ENCODE assay signal across 18 mouse cellular contexts in the genomic region with DNA sequence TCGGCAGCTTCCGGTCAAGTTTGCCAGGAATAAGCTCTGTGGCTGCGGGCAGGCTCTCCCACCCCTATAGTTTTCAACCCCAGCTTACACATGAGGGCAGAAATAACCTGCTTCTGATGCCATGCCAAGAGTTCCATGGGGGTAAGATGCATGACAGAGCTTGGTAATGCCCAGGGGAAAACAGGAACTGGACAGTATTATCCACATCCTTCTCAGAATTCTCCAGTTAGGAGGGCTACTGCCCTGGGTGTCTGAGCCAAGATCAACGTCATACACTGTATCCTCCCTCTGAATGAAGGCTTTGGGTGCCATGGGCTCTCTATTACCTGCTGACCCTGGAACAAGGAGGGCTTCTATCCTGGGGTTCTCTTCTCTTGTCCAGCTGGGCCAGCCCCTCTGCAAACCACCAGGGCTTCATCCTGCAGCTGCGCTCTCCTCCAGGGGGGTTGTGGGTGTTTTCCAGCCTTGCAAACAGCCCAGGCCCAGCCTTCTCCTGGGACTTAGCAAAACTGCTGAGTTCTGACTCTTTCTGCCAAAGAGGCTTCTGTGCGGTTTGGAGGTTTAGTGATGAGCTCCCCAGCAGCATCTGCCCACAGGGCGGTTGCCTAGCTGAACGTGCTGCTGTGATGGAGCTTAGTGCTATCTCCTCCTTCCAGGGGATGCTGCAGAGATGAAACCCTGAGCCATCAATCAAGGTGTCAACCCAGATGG.
A peak's percentile ranks its signal among the peaks of the same experiment; 100 is the strongest.
DNase-seq lines count a peak whose midpoint lies in the region; ATAC-seq and TF ChIP-seq lines count a peak whose summit lies in the region.
"Had no signal": no experiment of that assay in that cellular context is flagged by ENCODE, and none has a peak within 500 bp of the region (broad histone marks: within the 10 kb centered on the region; RNA-seq: fewer than 3 reads in every experiment).

No protein-coding gene starts in this region.

- ATAC-seq in monocyte, adult 5-6 weeks (replicated peaks; ENCODE audit: insufficient number of reproducible peaks, low FRiP score, low TSS enrichment, poor library complexity, severe bottlenecking), result no peak
- ATAC-seq: forebrain, postnatal 0 days; intestine, postnatal 0 days had no signal

- H3K27ac ChIP-seq in cerebellum, adult 2 months (ENCODE audit: insufficient read depth, low read length), result no peak overlapping the region
- H3K27ac ChIP-seq: liver, embryonic 14.5 days had no signal

- WGBS in cerebellum, adult 2 months, result 39% methylated on average over 8 of the region's 8 CpGs

- no peaks in the 10 kb centered on the region for H3K27me3 ChIP-seq in cerebellum, adult 2 months (ENCODE audit: control insufficient read depth, insufficient read depth, low read length)
- H3K27me3 ChIP-seq: CH12.LX had no signal

- H3K4me3 ChIP-seq in cerebellum, adult 2 months (replicated peaks; ENCODE audit: insufficient read depth, low read depth, low read length), result no peak overlapping the region

- no peaks in the 10 kb centered on the region for H3K4me1 ChIP-seq in cerebellum, adult 2 months (ENCODE audit: control insufficient read depth, insufficient read depth, low read length)

- peak; percentile 24 to 33 for DNase-seq in cerebellum, postnatal 10 days
- DNase-seq in cerebellum, adult 2 months, result no peak
- peak; percentile 24 for DNase-seq in heart, postnatal 4 days
- DNase-seq in heart, adult 9 months (ENCODE audit: low spot score in 2 of 2), result no peak
- DNase-seq in left cerebral cortex, postnatal 10 days (ENCODE audit: extremely low spot score in 1 of 2, low spot score in 2 of 2), result peak; percentile 12 to 51
- DNase-seq in left cerebral cortex, adult 11 months (ENCODE audit: low spot score), result no peak
- DNase-seq in brain, adult 2 months (ENCODE audit: low read depth, low spot score), result peak; percentile 22
- DNase-seq: adrenal gland, postnatal 14 days; cerebellum, postnatal 14 days; forebrain, postnatal 0 days; heart, postnatal 36 days; kidney, postnatal 25 days; lung, postnatal 10 days; thymus, adult 18-20 months had no signal

- no peak for TF ChIP-seq CTCF in cerebellum, adult 2 months (IDR thresholded peaks at IDR 0.05; ENCODE audit: borderline replicate concordance, insufficient read depth, low read depth, low read length)

- intact Hi-C loops in left cerebral cortex, postnatal 10 days (cut with DNase I), result no loop called here

- no peak for TF ChIP-seq POLR2A in cerebellum, adult 2 months (IDR thresholded peaks at IDR 0.05; ENCODE audit: borderline replicate concordance, insufficient read depth, low read length)

Comparison
In these comparisons a context has a peak if more than half of its experiments do, and no peak if none do; other contexts are left out.
1. DNase-seq: peak in cerebellum, postnatal 10 days (2 of 2), heart, postnatal 4 days (single experiment), left cerebral cortex, postnatal 10 days (2 of 2) and brain, adult 2 months (single experiment); none in cerebellum, adult 2 months (0 of 2), heart, adult 9 months (0 of 2) and left cerebral cortex, adult 11 months (single experiment).